Mouse (Mus musculus): Measurements from ENCODE around the gene Myrfl.
A peak's percentile ranks its signal among the peaks of the same experiment; 100 is the strongest.

The Myrfl gene

DNA sequence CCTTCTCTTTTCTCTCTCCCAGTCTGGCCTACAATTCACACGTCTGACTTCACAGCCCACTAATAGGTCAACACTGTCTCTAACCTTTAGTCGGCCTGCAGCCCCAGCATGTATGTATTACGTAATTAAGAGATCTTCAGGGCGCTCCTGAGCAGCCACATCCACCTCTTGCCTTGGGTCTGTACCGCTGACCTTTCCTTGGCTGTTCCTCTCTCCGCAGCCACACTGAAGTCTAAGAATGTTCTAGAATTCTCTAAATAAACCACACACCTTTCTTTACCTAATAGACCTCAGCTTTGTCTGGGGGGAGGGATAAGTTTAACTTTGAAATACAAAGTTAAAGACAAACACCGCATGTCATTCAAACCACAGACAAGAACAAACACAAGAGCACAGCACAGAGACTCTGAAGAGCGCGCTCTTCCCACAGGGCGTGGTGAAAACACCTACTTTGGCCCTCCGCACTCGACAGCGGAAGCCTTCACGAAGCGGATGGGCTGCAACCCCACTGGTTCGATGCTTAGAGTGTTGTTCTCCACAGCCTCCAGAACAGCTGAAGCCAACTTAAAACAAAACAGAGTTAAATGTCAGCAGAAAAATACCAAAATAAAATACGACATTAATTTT lies 17.0 kb upstream of the Myrfl start:
- no peak for DNase-seq (ENCODE audit: low read depth, low spot score)

DNA sequence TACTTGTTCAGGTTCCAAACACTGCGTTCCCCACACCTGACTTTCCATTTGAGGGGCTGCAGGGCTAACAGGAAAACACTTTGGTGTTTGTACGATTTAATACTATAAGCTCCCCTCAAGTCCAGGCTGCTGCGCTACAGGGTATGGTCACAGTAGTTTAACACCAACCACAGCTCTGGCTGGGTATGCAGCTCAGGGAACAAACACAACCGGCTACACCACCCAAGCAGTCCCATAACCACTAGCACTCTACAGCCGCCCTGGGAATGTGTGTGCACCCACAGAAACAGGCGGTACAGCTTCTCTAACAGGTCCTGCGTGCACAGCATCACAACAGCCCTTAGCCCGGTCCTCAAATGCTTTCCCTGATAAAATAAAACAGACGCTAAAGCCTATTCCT lies 16.1 kb upstream of the Myrfl start:
- DNase-seq (ENCODE audit: low read depth, low spot score), result no peak

DNA sequence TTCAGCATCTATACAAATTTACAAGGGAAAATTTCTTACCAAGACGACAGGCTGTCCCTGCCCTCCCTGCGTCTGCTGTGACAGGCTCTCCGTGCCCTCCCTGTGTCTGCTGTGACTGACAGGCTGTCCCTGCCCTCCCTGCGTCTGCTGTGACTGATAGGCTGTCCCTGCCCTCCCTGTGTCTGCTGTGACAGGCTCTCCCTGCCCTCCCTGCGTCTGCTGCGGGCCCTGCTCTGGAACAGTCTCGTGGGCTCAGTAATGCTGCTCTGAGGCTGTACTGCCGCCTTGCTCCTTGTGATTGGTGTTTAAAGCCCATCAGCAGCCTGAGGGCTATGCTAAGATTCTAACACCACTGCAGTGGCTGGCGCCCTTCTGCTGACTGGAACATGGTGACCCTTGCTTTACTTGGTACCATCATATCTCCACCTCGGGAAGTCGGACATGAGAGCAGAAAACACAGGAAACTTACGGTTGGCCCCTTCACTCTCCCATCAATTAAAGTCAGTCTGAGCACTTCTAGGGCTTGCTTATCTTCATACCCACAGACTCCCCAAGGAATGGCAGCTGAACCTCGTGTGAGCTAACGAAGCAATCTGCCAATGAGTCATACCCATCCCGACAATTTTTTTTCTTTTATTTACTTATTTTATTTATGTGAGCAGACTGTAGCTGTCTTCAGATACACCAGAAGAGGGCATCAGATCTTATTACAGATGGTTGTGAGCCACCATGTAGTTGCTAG lies 12.4 kb upstream of the Myrfl start:
- no peak for DNase-seq (ENCODE audit: low read depth, low spot score)

DNA sequence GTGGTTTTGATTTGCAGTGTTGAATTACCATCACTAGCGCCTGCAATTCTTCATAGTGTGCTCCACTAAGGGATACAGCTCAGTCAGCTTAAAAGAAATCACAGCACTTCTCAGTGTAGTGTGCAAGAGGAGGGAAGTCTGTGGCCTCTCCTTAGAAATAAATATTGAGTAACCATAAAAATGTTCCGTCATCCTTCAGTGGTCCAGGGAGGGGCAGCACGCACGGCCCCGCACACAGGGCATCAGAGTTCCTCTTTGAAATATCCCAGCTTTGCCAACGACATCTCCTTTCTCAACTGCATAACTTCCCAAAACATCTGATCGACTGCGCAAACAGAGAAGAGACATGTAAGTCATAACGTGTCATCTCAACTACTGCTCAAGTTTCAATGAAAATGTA lies 10.1 kb upstream of the Myrfl start:
- DNase-seq (ENCODE audit: low read depth, low spot score), result no peak

DNA sequence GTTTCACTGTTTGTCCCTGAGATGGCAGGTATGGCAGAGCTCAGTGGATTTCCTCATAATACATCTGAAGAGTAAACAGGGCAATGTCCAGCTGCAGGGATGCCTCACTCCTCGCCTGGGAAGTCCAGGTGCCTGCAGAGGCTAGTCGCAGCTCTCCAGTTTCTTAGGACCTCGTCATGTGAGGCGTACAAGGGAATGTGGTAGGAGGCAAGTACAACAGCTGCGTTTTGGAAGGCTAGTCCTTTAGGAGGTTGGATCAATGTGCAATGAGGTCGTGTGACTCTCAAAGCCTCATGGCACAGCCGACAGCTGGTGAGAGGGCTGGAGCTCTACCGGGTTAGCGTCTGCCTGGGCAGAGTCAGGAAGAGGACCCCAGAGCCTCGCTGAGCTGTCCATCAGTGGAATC lies 7.8 kb upstream of the Myrfl start:
- DNase-seq (ENCODE audit: low read depth, low spot score), result no peak

DNA sequence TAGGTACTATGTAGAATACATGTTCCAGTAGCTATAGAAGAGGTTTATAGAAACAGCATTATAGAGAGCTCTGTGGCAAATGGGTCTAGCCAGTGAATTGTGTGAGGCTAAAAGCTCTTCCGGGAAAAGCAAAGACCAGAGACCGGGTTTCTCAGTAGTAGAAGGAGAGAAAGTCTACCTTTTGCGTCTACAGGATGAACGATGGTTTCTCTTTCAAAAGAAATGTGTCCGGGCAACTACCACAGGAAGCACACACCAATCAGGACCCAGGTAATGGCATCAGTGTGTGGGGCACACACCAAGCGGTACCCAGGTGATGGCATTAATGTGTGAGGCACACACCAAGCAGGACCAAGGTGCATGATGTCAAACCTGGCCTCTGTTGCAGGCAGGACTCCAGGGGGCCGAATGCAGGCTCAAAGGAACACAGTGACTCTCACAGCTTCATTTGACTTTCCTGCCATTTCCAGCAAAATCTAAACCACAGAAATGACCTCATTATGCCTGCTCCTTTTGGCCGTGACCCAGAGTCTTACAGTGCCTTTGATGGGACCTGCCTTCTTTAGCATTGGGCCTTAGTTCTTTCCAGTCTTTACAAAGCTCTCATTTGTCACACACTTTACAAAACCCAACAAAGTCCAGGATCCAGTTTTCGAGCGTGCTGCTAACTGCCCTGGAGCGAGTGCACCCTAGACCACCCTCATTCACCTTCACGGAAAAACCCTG lies 1.4 kb downstream of the Myrfl start:
- DNase-seq (ENCODE audit: low read depth, low spot score), result peak; percentile 26

DNA sequence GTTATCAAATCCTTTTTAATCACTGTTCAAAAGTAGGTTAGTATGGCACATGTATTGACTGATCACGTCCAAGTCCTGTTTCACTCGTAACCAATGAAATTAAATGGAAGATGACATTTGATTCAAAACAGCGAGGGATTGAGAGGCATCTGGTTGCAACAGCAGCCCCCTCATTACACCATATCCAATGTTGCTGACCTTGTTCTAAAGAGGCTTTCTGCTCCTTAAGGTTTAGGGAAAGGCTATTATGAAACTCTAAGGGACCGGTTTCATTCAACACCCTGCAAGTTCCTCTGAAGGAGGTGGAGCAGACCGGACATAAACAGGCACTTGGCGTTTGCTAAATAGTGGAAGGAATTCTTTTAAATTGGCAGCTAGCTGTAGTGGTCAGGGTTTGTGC lies 2.2 kb downstream of the Myrfl start:
- no peak for DNase-seq (ENCODE audit: low read depth, low spot score)

DNA sequence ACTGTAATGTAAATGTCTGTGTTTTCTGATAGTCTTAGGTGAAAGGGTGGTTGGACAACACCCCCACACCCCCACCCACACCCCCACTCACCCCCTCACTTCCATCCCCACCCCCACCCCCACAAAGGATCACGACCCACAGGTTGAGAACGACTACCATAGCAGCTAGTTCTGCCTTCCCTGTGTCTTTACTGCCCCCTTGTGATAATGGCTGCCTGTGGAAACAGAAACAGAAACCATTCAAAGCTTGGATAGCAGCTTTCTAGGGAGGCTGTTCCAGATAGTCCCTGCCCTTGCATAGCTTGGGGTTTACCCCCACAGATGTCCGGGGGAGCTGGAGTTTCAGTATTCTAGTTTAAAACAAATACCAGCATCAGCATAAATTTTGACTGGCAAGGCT lies 3.0 kb downstream of the Myrfl start:
- DNase-seq (ENCODE audit: low read depth, low spot score), result peak; percentile 55

DNA sequence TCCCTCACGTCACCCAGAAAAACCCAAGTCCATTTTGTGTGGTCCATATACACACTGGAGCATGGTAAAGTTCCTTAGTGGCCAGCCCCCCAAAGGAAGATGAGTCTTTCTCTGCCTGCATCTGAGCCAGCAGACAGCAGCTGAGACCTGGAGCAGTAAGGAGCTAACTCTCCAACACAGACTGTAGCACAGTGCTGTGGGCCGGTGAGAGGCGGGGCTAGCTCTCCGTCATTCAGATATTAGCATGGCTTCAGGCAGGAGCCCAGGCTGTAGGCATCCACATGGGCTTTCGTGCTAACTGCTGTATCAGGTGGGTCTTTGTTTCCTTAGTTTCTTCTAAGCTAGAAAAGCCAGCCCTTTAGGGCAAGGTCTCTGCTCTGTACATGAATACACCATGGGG lies 6.1 kb downstream of the Myrfl start:
- DNase-seq (ENCODE audit: low read depth, low spot score), result no peak

DNA sequence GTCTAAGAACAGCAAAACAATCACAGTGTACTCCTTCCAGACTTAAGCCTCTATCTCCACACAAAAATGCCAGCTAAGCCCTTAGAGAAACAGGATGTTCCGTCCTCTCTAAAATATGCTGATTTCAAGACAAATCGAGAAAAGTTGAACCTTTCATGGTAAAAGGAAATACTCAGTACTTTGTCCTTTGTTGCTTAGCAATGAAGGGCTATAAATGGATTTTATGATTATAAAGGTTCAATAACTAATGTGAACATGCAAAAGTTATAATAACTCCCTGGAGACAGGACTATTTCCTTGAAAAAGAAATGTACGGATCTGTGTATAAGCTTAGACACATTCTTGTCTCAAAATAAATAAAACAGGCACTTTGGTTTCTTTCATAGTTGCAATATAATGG lies 12.2 kb downstream of the Myrfl start:
- no peak for DNase-seq (ENCODE audit: low read depth, low spot score)

DNA sequence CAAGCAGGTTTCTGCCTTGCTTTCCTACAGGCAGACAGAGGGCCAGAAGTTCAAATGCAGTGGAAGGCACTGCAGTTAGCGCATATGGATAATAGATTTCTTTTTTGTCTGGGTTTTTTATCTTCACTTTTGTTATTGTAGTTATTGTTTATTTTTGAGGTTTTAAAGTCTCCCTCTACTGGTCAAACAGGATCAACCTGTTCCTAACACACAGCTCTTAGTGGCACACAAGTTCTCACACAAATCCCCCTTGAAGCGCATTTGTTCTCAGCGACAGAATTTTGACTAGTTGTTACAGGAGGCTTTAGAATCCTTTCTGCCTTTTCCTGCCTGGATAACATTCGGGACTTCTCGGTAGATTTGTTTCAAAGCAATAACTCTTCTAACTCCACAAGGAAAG lies 13.2 kb downstream of the Myrfl start:
- no peak for DNase-seq (ENCODE audit: low read depth, low spot score)

DNA sequence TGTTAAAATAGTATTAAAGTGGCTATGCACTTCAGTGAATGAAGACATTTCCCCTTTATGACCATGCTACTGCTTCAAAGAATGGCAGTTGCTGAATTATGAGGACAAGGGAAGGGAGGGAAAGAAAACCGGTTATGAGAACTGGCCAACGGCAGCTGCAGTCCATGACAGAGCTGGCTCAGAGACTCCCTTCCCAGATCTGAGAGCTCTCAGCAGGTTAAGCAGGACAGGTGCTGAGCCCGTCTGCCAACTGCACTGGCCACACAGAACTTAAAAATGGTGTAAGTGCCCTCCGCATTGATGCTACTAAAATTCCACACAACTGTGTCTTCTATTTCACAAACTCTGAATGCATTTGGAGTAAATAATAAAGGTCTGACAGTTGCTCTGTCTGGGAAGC lies 19.3 kb downstream of the Myrfl start:
- DNase-seq (ENCODE audit: low read depth, low spot score), result no peak

DNA sequence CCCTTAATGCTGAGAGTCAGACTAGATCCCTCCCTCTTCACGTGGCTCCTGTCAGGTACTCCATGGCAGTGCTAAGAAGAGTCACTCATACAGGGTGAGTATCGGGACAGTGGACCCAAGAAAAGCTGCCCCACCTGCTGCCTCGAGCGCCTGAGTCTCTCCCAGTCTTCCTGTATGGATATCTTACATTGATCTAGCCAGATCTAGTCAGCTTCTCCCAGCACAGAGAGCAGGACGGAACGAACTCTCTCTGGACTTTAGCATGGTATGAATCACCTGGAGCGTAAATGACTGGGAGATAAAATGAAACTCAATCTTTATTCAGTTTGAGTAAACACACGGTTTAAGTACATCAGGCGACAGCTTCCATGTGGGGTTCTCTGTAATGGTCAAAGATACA lies 22.2 kb downstream of the Myrfl start:
- no peak for DNase-seq (ENCODE audit: low read depth, low spot score)

DNA sequence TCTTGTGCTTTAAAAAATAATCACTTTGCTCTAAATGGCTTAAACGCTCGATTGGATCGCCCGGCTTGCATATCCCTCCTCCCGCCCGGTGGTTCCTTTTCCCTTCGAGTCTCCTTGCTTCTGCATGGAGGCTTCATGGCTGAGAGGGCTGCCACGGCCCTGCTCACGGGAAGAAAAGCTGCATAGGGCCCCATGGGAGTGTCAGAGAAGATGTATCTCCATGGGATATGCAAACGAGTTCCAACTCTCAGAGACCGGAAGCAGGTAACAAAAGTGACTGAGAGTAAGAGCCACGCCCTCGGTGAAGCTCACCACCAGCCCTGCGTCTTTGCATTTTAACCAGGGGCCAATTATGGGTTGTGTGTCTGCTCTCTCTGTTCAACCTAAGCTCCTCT lies 24.7 kb downstream of the Myrfl start:
- DNase-seq (ENCODE audit: low read depth, low spot score), result no peak

DNA sequence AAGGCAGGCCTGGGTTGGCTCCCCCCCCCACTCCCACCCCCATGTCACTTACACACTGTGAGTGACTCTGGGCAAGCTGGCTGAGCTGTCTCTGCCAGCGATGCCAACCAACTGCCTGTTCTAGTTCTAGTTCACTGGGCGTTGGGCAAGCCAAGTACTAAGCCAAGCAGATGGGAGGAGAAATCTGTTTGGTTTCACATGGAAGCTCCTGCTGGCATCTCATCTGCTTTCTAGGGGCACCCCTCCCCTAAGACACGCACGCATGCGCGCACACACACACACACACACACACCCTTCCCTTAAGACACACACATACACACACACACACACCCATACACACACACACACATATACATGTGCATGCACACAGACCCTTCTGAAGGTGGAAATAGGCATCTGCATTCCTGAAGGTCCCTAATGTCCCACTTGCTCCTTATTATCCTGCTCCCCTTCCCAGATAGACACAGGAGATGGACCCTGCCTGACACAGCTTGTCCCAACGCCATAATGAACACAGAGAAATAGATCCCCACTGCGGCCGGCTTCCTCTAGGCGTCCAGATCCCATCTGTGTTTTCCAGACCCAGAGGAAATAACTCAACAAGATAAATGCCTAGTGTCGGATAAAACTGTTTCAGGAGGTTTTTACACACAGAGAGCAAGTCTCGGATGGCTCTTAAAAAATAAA lies 25.2 kb downstream of the Myrfl start:
- DNase-seq (ENCODE audit: low read depth, low spot score), result no peak

DNA sequence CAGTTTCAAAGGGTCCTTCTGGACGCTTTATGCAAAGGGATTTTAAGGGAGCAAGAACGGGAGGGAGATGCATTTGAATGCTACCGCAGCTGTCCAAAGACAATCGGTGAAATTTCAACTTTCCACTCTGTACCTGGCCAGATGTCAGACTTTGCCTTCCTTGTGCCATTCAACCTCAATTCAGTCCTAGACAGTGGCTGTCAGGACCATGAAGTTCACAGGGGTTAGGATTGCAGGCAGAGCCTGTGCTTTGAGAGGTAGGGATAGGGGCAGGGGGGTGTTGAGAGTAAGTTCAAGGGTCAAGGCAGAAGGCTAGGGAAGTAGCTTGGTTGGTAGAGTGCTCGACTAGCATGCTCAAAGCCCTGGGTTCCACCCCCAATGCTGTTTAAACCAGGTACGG lies 25.9 kb downstream of the Myrfl start:
- DNase-seq (ENCODE audit: low read depth, low spot score), result no peak

DNA sequence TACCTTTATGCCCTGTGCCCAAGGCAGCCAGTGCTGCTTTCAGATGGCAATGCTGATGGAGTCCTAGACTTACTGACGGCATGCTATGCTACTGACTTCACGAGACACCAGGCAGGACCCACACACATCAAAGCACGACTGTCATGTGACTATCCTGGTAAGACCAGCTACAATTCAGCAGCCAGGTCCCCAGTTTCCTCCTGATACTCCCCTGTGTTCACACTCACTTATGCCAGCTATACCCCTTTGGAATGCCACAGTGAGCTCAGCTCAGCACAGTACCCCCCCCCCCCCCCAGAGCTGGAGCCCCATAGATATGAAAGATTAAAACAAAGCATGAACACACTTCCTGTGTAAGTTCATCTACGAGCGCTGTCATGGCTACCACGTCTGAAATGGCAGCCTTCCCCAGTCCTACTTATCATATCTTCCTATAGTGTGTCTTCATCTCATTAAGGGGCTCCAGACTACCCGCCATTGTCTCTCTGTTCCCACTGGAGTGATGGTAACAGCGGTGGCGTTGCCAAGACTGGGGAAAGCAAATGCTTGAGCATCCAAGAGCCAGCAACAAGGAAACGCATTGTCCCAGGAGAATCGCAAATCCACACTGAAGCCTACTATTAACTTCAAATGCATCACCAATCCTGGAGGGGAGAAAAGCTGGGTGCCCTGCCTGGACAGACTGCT lies 43.4 kb downstream of the Myrfl start:
- DNase-seq (ENCODE audit: low read depth, low spot score), result no peak

DNA sequence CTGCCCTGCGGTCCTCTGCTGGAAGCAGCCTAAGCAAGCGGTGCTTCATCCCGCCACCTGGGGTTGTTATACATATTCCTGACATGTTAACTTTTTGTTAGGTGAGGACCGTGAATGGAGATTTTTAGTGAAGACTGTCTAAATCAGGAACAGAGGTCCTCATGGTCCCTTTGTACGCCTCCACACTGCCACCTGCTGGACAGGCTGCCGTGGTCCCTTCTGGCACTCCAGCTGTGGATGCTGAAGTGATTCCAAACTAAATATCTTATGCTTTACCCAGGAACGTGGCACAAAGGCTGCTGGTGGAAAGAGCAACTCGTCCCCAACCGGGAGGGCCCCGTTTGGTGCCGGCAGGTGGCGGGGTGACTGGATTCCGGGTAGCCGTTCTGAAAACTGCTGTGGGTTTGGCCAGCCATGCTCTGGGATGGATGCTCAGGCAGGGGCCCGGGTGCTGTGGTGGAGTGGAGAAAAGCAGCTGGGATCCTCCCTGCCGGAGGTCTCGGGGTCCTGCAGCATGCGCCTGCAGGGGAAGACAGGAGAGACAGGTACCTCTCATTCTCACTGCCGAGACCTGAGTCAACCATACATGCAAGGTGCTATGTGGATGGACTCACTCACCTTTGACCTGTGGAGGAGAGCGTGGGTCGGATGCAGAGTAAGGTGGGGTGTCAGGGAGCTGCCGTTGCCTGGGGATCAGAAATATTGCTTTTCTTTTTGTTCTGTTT lies 47.8 kb downstream of the Myrfl start:
- peak; percentile 84 for DNase-seq (ENCODE audit: low read depth, low spot score)

DNA sequence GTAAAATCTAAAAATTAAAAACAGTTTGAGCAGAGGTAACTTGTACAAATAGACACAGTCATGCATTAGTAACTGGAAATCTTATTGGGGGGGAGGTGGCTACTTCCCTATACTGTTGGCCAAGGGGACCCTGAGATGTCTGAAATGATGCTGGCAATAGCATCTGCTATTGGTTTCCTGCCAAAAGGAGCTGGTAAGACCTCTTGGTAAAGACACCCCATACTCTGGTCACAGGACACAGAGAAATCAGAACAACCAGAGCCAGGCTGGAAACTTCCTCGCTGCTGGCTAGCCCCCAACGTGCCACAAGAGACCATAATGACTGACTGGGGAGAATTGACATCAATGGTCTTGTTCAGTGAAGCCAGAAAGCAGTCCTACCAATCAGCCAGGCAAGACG lies 55.2 kb downstream of the Myrfl start:
- DNase-seq (ENCODE audit: low read depth, low spot score), result no peak

DNA sequence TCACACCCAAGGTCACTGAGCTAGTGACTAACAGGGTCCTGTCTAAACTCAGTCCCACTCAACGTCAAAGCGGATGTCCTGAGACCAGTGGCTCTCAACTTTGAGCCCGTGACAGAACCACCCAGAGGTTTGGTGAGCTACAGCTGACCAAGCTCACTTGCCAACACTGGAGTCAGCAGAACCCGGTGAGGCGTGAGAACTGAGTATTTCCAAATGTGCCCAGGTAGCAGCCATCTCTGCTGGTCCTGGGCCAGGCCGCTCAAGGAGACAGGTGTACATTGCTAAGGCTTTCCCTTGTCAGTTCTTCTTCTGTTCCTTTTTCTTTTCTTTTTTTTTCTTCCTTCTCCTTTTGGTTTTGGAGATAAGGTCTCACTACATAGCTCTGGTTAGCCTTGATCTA lies 66.0 kb downstream of the Myrfl start:
- DNase-seq (ENCODE audit: low read depth, low spot score), result no peak

DNA sequence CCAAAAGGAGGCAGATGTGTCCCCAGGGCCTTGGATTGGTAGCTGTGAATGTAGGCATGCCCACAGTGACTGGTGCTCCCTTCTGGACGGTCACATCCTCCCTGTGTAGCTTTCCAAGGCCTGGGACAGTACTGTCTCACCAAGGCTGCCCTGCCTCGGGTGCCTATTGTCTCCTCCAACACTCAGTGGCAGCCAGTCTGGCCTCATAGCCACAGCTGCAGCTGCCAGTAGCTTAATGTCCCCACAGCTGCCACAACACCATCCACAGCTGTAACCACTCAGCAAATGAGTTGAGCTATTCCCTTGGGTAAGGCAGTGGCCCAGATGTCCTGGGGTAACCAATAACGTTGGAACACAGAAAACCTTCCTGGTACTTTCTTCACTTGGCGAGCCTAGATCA lies 68.6 kb downstream of the Myrfl start:
- DNase-seq (ENCODE audit: low read depth, low spot score), result no peak

Data from 3T3-L1 (cell line).